Mouse (Mus musculus): ENCODE data around the gene Tpgs1.

Gene Tpgs1

GRCm38 (mm10) chr10:79669576-79670057 lies 448 bp downstream of the Tpgs1 start:
- peak; percentile 83 to 85 for DNase-seq

- DNase-seq, result no peak
Observed at GRCm38 (mm10) chr10:79670071-79670888, 1.1 kb downstream of the Tpgs1 start.

DNA sequence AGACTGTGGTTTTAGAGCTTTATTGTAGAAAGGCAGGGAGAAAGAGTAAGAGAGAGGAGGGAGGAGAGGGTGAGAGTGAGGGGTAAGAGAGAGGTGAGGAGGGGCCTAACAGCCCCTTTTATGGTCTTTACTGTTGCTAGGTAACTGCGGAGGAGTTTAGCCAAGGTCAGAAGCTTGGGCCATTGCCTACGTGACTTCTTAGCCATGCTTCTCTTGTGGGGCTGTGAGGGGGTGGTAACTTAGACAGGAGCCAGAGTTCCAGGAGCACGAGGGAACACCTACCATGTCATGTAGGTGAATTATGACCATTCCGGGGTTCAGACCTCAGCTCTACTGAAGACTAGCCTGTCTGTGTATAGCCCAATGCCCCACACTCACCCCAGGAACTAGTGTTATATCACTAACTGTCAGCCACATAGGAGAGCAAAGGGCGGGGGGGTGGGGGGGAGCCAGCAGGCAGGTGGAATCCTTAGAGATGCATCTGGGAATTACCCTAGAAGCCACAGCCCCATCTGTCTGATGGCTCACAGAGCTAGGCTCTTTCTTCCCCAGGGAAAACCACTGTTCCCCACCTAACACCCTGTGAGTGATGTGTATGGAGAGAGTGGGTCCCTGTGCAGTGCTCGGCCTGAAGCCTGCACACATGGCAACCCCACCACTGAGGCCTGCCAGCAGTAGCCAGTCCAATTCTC lies 2.4 kb downstream of the Tpgs1 start:
- DNase-seq, result no peak

GRCm38 (mm10) chr10:79672088-79672455 lies 2.9 kb downstream of the Tpgs1 start:
- peak in 1 of 2 experiments; percentile 16 for DNase-seq

DNA sequence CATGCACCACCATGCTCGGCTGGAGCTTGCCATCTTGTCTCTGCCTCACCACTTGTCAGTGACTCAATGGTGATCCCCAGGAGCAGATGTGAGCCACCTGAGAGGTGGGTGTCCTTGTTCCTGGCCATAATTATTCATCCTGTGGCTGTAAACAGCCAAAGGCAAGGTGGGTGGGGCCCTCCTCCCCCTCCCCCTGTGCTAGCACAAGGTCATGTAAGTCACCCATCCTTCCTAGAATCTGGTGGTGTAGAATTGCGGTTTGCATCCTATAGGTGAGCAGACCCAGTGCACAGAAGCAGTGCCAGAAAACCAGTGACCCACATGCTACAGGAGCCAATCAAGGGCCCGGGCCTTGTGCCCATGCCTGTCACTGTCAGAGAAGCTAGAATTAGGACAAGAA lies 3.9 kb downstream of the Tpgs1 start:
- peak in 1 of 2 experiments; percentile 10 for DNase-seq

DNA sequence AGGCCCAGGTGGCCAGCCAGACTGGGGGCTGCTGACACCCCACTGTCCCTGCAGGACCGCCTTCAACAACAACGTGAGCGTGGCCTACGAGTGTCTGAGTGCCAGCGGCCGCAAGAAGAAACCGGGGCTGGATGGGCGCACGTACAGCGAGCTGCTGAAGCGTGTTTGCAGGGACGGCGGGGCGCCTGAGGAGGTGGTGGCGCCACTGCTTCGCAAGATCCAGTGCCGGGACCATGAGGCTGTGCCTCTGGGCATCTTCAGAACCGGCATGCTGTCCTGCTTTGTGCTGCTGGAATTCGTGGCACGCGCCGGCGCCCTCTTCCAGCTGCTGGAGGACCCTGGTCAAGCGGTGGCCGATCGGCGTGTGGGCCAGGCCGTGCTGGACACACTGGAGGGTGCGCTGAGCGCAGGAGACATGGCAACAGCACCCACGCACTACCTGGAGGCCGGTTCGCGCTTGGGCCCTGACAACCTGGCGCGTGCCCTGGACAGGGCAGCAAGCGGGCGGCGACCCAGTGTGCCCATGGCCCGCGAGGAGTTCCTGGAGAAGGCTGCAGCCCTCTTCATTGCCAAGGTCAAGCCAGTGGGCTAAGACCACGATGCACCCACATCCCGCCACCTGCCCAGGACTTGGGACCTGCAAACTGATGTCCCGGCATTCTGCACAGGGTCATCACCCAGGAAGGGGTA lies 6.3 kb downstream of the Tpgs1 start:
- DNase-seq, result peak in 1 of 2 experiments; percentile 18

DNA sequence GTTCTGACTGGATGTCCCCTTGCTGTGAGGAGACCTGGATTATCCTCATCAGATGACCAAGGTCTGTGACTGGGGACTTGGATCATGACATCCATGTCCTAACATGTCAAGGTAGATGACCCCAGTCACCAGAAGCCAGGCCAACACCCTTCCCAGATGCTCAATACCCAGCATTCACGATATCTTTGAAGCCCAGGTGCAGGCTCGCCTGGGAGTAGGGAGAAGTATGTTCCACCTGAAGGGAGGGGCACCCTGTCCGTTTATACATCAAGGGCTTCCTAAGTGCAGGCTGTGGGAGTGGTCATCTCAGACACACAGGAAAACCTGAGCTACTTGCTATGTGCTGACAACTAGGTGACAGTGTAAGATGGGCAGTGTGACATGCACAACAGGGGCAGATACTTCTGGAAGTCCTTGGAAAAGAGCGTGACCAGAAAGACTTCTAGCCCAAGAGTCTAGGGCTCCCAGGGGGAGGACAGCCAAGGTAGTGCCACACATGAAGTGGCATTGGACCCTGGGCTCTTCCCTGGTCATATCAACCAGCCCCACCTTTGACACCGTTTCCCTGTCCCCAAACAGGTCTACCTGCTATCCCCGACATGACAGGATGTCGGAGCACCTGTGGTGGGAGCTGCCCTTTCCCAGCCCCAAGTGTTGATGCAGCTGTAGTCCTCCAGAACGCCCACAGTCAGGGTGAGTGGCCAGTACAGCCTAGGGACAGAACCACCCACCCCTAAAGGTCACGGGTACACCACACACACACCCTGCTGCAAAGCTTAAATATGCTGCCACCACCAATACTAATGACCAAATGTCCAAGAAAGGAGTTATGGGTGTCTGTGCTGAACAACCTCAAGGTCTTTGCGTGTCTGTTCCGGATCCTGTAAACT lies 11.7 kb downstream of the Tpgs1 start:
- DNase-seq, result peak in 1 of 2 experiments; percentile 27

GRCm38 (mm10) chr10:79681591-79682245 lies 12.5 kb downstream of the Tpgs1 start, which contains the start of gene Cdc34:
Gene Cdc34 (plus strand): TSS chr10:79682195.
- peak; percentile 99 to 100 for DNase-seq

- peak in 1 of 2 experiments; percentile 39 for DNase-seq
Observed at GRCm38 (mm10) chr10:79682551-79682915, 13.4 kb downstream of the Tpgs1 start.

DNA sequence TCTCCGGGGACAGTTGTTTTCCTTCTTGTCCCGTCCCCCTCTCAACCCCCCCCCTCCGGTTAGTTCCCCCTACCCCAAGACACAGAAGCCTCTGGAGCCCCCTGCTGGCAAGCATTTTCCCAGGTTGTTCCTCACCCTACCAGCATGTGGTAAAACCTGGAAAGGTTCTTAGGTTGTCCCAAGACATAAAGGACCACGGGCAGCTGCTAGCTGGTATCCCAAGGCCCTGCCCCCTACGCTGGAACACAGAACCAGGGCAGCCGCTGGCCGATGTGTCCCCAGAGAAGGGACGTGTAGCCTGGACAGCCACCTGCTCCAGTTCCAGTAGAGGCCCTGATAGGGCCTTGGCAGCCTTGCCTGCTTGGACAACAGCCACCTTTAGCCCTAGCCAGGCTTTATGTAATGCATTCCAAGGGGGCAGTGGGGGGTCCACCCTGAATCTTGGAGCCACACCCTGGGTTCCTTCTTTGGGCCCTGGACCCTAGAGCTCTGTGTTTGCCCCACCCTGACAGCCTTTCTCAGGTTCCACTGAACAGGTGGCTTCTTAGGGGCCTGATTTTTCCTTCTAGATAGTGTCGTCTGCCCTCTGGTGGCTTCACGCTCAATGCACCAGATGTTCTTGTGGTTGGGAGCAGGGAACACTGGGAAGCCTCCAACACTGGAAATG lies 13.9 kb downstream of the Tpgs1 start:
- DNase-seq, result peak in 1 of 2 experiments; percentile 56

DNA sequence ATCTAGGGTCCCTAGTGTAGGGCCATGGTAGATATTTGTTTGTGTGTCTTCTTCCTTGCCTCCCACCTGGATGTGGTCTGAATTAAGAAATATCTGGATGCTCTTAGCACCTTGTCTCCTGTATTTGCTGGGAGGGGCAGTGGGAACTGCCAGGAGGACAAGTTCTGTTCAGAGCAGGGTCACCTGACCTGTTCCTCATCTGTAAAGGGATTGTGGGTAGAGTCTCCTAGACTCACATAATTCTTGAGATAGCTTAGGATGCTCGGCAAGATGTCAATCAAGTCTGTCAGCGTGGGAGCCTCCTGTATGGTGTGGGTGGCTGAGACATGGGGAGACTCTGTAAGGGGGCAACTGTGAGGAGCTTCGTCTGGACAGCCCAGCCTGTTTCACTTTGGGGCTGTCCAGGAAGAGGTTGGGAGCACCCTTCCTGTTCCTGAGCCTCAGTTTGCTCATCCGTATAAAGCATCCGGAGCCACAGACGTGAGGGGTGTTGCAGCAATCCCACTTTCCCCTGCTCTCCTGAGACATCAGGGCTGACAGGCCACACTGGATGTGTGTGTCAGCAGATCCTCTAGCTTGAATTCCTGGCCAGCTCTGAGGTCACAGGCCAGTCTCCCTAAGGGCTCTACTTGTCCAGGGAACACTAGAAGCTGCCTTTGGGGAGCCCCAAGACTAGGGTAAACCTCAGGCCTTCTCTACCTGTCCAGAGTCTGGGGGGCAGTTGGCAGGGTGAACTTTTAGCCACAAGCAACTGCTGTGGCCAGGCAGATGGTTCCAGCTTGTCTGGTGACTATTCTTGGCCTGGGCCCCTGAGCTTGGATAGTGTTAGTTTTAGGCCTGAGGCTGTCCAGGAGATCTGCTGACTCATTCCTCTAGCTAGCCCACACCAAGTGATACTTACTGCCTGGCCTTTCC lies 14.8 kb downstream of the Tpgs1 start:
- peak; percentile 19 to 21 for DNase-seq

- DNase-seq, result no peak
Observed at GRCm38 (mm10) chr10:79684770-79685600, 15.8 kb downstream of the Tpgs1 start.

DNA sequence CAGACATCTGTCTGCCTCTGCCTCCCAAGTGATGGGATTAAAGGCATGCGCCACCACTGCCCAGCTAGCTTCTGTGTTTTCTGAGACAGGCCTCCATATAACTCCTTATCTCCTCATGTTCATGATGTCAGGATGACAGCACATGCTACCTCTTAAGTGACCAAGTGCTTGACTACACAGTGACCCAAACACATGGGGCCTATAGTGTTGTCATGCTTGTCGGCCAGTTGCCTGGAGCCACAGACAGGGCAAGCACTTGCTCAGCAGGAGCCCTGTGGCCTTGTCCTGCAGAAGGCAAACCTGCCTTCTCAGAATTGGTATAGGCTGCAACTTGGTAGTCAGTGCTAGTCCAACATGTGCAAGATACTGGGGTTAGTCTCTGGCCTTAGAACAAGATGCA lies 17.1 kb downstream of the Tpgs1 start:
- DNase-seq, result no peak

DNA sequence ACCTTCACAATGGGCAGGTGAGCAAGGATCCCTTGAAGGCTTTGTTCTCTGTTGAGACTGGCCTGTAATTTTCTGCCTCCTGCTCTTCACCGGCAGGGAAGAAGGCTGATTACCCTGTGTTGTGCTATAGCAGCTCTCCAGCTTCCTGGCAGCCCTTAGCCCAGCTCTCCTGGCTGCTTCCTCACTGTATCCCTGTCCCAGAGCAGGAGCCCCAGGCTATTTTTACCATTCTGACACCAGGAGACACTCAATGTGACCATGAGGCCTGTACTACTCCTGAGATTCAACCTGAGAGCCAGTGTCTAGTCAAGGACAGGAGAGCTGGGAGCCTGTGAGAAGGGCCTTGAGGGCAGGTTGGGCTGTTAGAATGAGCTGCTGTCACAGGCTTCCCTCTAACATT lies 17.5 kb downstream of the Tpgs1 start:
- DNase-seq, result no peak

- DNase-seq, result no peak
Observed at GRCm38 (mm10) chr10:79687513-79687912, 18.3 kb downstream of the Tpgs1 start.

- DNase-seq, result no peak
Observed at GRCm38 (mm10) chr10:79688720-79689119, 19.6 kb downstream of the Tpgs1 start, which contains the start of gene Gzmm. Gene Gzmm (plus strand): TSS chr10:79689020.

GRCm38 (mm10) chr10:79689178-79689577 lies 20.0 kb downstream of the Tpgs1 start:
- DNase-seq, result no peak

DNA sequence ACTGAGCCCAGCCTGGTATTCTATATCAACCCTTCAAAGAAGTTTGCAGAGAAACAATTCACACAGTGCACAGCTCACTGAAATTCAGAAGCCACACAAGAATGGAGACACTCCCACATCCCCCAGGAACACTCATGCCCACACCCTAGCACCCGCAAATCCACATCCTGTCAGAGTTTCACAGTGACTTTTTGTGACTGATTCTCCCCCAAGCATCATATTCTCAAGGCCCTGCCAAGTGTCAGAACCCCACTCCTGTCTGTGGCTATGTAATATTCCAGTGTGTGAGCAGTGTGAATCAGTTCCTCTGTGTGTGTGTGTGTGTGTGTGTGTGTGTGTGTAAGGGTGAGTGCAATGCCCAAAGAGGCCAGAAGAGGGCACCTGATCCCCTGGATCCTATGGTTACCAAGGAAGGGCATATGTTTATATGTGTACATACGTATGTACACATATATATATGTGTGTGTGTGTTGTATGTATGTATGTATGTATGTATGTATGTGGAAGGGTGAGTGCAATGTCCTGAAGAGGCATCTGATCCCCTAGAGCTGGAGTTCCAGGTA lies 22.9 kb downstream of the Tpgs1 start:
- DNase-seq, result no peak

All from cerebellum, adult 18-20 months (tissue).